Mouse (Mus musculus): ENCODE measurements around the gene Dscam.

GRCm38 (mm10) chr16:96842829-96843360 lies 327.7 kb downstream of the Dscam start:
- TF ChIP-seq CTCF (IDR thresholded peaks at IDR 0.05; ENCODE audit: control insufficient read depth, insufficient read depth, low read length) (no peak), POLR2A (IDR thresholded peaks at IDR 0.05; ENCODE audit: borderline replicate concordance, control insufficient read depth, low read depth, low read length) (no peak)
